Mouse (Mus musculus): ENCODE results near the gene Bag1. TPM values are rescaled to one million over a fixed set of nuclear protein-coding genes. Genes with fewer than 3 reads are reported as not detected.

Bag1 gene
- total RNA-seq (2021): 100 to 1,000 TPM; 247 to 264 TPM

GRCm38 (mm10) chr4:40948160-40948708, at the start of gene Bag1, which contains the start of gene Chmp5:
TSS of gene Bag1 (minus strand) at chr4:40948294.
TSS of gene Chmp5 (plus strand) at chr4:40948407.
- DNase-seq (ENCODE audit: low spot score): peak; percentile 99
- intact Hi-C loops (cut with DNase I): loop anchor here (2.0 to 5.0 kb wide), 2 partner anchors 96 to 173 kb away; partner anchors contain the start of gene B4galt1

- intact Hi-C loops (cut with DNase I): no loop called here
- no peak for DNase-seq (ENCODE audit: low spot score)
Observed at GRCm38 (mm10) chr4:40996302-40996701, 48.2 kb upstream of the Bag1 start.

- intact Hi-C loops (cut with DNase I): no loop called here
- no peak for DNase-seq (ENCODE audit: low spot score)
Observed at GRCm38 (mm10) chr4:40989633-40990032, 41.5 kb upstream of the Bag1 start.

- intact Hi-C loops (cut with DNase I): no loop called here
- DNase-seq (ENCODE audit: low spot score): peak; percentile 6
Observed at GRCm38 (mm10) chr4:40983686-40984085, 35.6 kb upstream of the Bag1 start.

GRCm38 (mm10) chr4:40982486-40982885, 34.4 kb upstream of the Bag1 start:
- no peak for DNase-seq (ENCODE audit: low spot score)
- intact Hi-C loops (cut with DNase I): no loop called here

GRCm38 (mm10) chr4:40979430-40979829, 31.3 kb upstream of the Bag1 start:
- intact Hi-C loops (cut with DNase I): no loop called here
- DNase-seq (ENCODE audit: low spot score): no peak

- DNase-seq (ENCODE audit: low spot score): no peak
- intact Hi-C loops (cut with DNase I): no loop called here
Observed at GRCm38 (mm10) chr4:40976651-40977050, 28.6 kb upstream of the Bag1 start.

GRCm38 (mm10) chr4:40975678-40976077, 27.6 kb upstream of the Bag1 start:
- intact Hi-C loops (cut with DNase I): no loop called here

GRCm38 (mm10) chr4:40974011-40974410, 25.9 kb upstream of the Bag1 start:
- intact Hi-C loops (cut with DNase I): no loop called here
- no peak for DNase-seq (ENCODE audit: low spot score)

More at GRCm38 (mm10) chr4:40975678-40976077, 27.6 kb upstream of the Bag1 start:
- DNase-seq (ENCODE audit: low spot score): no peak

GRCm38 (mm10) chr4:40971744-40972143, 23.6 kb upstream of the Bag1 start:
- no peak for DNase-seq (ENCODE audit: low spot score)
- intact Hi-C loops (cut with DNase I): no loop called here

GRCm38 (mm10) chr4:40970842-40971701, 23.0 kb upstream of the Bag1 start, which contains the start of gene Nfx1:
TSS of gene Nfx1 (plus strand) at chr4:40970906.
- intact Hi-C loops (cut with DNase I): no loop called here
- peak; percentile 90 for DNase-seq (ENCODE audit: low spot score)

- DNase-seq (ENCODE audit: low spot score): no peak
- intact Hi-C loops (cut with DNase I): no loop called here
Observed at GRCm38 (mm10) chr4:40970592-40970841, 22.4 kb upstream of the Bag1 start.

- intact Hi-C loops (cut with DNase I): loop anchor here (2.0 kb wide), 1 partner anchor 19 kb away; no protein-coding TSS in a partner anchor
- DNase-seq (ENCODE audit: low spot score): no peak
Observed at GRCm38 (mm10) chr4:40969781-40970591, 21.9 kb upstream of the Bag1 start.

- intact Hi-C loops (cut with DNase I): loop anchor here (2.0 kb wide), 1 partner anchor 18 kb away; no protein-coding TSS in a partner anchor
- DNase-seq (ENCODE audit: low spot score): no peak
Observed at GRCm38 (mm10) chr4:40969161-40969560, 21.1 kb upstream of the Bag1 start.

GRCm38 (mm10) chr4:40963536-40963935, 15.4 kb upstream of the Bag1 start:
- no peak for DNase-seq (ENCODE audit: low spot score)

GRCm38 (mm10) chr4:40955942-40956341, 7.8 kb upstream of the Bag1 start:
- intact Hi-C loops (cut with DNase I): no loop called here

More at GRCm38 (mm10) chr4:40963536-40963935, 15.4 kb upstream of the Bag1 start:
- intact Hi-C loops (cut with DNase I): no loop called here

GRCm38 (mm10) chr4:40953521-40953920, 5.4 kb upstream of the Bag1 start:
- DNase-seq (ENCODE audit: low spot score): no peak

More at GRCm38 (mm10) chr4:40955942-40956341, 7.8 kb upstream of the Bag1 start:
- no peak for DNase-seq (ENCODE audit: low spot score)

GRCm38 (mm10) chr4:40947565-40948159, 432 bp downstream of the Bag1 start:
- DNase-seq (ENCODE audit: low spot score): no peak
- intact Hi-C loops (cut with DNase I): loop anchor here (2.0 to 5.0 kb wide), 2 partner anchors 95 to 173 kb away; partner anchors contain the start of gene B4galt1

More at GRCm38 (mm10) chr4:40953521-40953920, 5.4 kb upstream of the Bag1 start:
- intact Hi-C loops (cut with DNase I): no loop called here

- intact Hi-C loops (cut with DNase I): loop anchor here (5.0 kb wide), 1 partner anchor 94 kb away; the partner anchor contains the start of gene B4galt1
- DNase-seq (ENCODE audit: low spot score): no peak
Observed at GRCm38 (mm10) chr4:40946516-40947121, 1.5 kb downstream of the Bag1 start.

All from heart, postnatal 25 days (tissue).